Mouse (Mus musculus): Measurements from ENCODE around the gene Sorbs2.

Gene Sorbs2

GRCm38 (mm10) chr8:45570117-45570516, 62.5 kb downstream of the Sorbs2 start:
- in situ Hi-C loops (cut with MboI, MseI) = no loop called here

GRCm38 (mm10) chr8:45579714-45580543, 72.3 kb downstream of the Sorbs2 start:
- in situ Hi-C loops (cut with MboI, MseI) = loop anchor here in 1 of 2 experiments (5.0 kb wide), 1 partner anchor 633 kb away; no protein-coding TSS in a partner anchor

- in situ Hi-C loops (cut with MboI, MseI) = loop anchor here in 1 of 2 experiments (5.0 kb wide), 1 partner anchor 633 kb away; no protein-coding TSS in a partner anchor
Measured at GRCm38 (mm10) chr8:45580544-45580866, 72.9 kb downstream of the Sorbs2 start.

GRCm38 (mm10) chr8:45583856-45584255, 76.3 kb downstream of the Sorbs2 start:
- in situ Hi-C loops (cut with MboI, MseI) = loop anchor here in 1 of 2 experiments (5.0 kb wide), 1 partner anchor 637 kb away; no protein-coding TSS in a partner anchor

GRCm38 (mm10) chr8:45584390-45585052, 76.9 kb downstream of the Sorbs2 start:
- in situ Hi-C loops (cut with MboI, MseI) = loop anchor here in 1 of 2 experiments (5.0 kb wide), 1 partner anchor 637 kb away; no protein-coding TSS in a partner anchor

- in situ Hi-C loops (cut with MboI, MseI) = no loop called here
Measured at GRCm38 (mm10) chr8:45585158-45585557, 77.6 kb downstream of the Sorbs2 start.

- in situ Hi-C loops (cut with MboI, MseI) = no loop called here
Measured at GRCm38 (mm10) chr8:45587011-45587410, 79.4 kb downstream of the Sorbs2 start.

- in situ Hi-C loops (cut with MboI, MseI) = loop anchor here in 1 of 2 experiments (10.0 kb wide), 1 partner anchor 1227 kb away; no protein-coding TSS in a partner anchor
Measured at GRCm38 (mm10) chr8:45591888-45592287, 84.3 kb downstream of the Sorbs2 start.

- in situ Hi-C loops (cut with MboI, MseI) = loop anchor here in 1 of 2 experiments (10.0 kb wide), 1 partner anchor 1229 kb away; no protein-coding TSS in a partner anchor
Measured at GRCm38 (mm10) chr8:45593711-45594110, 86.1 kb downstream of the Sorbs2 start.

- in situ Hi-C loops (cut with MboI, MseI) = loop anchor here in 1 of 2 experiments (10.0 kb wide), 1 partner anchor 1231 kb away; no protein-coding TSS in a partner anchor
Measured at GRCm38 (mm10) chr8:45595983-45596382, 88.4 kb downstream of the Sorbs2 start.

GRCm38 (mm10) chr8:45596591-45596990, 89.0 kb downstream of the Sorbs2 start:
- in situ Hi-C loops (cut with MboI, MseI) = loop anchor here in 1 of 2 experiments (10.0 kb wide), 1 partner anchor 1232 kb away; no protein-coding TSS in a partner anchor

GRCm38 (mm10) chr8:45597631-45598420, 90.2 kb downstream of the Sorbs2 start:
- in situ Hi-C loops (cut with MboI, MseI) = loop anchor here in 1 of 2 experiments (10.0 kb wide), 1 partner anchor 1233 kb away; no protein-coding TSS in a partner anchor

GRCm38 (mm10) chr8:45598883-45599282, 91.3 kb downstream of the Sorbs2 start:
- in situ Hi-C loops (cut with MboI, MseI) = loop anchor here in 1 of 2 experiments (10.0 kb wide), 1 partner anchor 1234 kb away; no protein-coding TSS in a partner anchor

GRCm38 (mm10) chr8:45602019-45602418, 94.4 kb downstream of the Sorbs2 start:
- in situ Hi-C loops (cut with MboI, MseI) = no loop called here

- in situ Hi-C loops (cut with MboI, MseI) = no loop called here
Measured at GRCm38 (mm10) chr8:45605419-45605818, 97.8 kb downstream of the Sorbs2 start.

GRCm38 (mm10) chr8:45607012-45607411, 99.4 kb downstream of the Sorbs2 start:
- in situ Hi-C loops (cut with MboI, MseI) = no loop called here

- in situ Hi-C loops (cut with MboI, MseI) = no loop called here
Measured at GRCm38 (mm10) chr8:45608413-45608812, 100.8 kb downstream of the Sorbs2 start.

- in situ Hi-C loops (cut with MboI, MseI) = no loop called here
Measured at GRCm38 (mm10) chr8:45610426-45611215, 103.0 kb downstream of the Sorbs2 start.

GRCm38 (mm10) chr8:45611320-45611719, 103.7 kb downstream of the Sorbs2 start:
- in situ Hi-C loops (cut with MboI, MseI) = no loop called here

GRCm38 (mm10) chr8:45614610-45615009, 107.0 kb downstream of the Sorbs2 start:
- in situ Hi-C loops (cut with MboI, MseI) = no loop called here

All from T-helper 17 cell (primary cell).